Mouse (Mus musculus): ENCODE data around the gene Serpinb5.

- TF ChIP-seq CTCF (IDR thresholded peaks at IDR 0.05; ENCODE audit: insufficient read depth, low read length) (no peak), POLR2A (IDR thresholded peaks at IDR 0.05; ENCODE audit: borderline replicate concordance, extremely low read depth, low read depth, low read length) (no peak)
These were observed 45.7 kb upstream of the Serpinb5 start for GRCm38 (mm10) chr1:106815265-106815664.
